In the genomic region with DNA sequence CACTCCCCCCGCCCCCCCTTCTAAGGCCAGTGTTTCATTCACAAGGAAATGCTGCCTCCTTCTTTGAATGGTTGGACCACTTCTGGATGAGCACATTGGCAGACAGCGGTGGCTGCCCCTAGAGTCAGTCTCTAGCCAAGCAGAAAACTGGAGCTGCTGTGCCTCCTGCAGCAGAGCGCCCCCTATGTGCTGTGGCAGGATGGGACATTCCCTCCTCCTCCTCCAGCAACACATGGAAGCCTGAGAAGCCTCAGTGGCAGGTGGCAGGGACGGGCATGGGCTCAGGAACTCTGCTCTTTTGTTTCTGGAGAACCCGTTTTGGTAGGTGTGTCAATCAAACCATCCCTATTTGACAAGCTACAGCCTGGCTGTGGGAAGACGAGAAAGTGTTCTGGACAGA, we compare ENCODE assay signal across 10 mouse cellular contexts. TPM values are rescaled to one million over a fixed set of nuclear protein-coding genes. Genes with fewer than 3 reads are reported as not detected.
DNase-seq lines count a peak whose midpoint lies in the region; ATAC-seq and TF ChIP-seq lines count a peak whose summit lies in the region.
"Had no signal": no experiment of that assay in that cellular context is flagged by ENCODE, and none has a peak within 500 bp of the region (broad histone marks: within the 10 kb centered on the region; RNA-seq: fewer than 3 reads in every experiment).

No protein-coding gene starts in this region.

- TF ChIP-seq POLR2A in thymus, adult 2 months (IDR thresholded peaks at IDR 0.05; ENCODE audit: control insufficient read depth, extremely low read depth, insufficient read depth, low read length, poor library complexity), result no peak

- H3K9ac ChIP-seq in heart, embryonic 13.5 days, result no peak overlapping the region
- no peak overlapping the region for H3K9ac ChIP-seq in intestine, postnatal 0 days (ENCODE audit: low read depth, low read length)
- no peak overlapping the region for H3K9ac ChIP-seq in hindbrain, embryonic 13.5 days

- 71% methylated on average over 6 of the region's 6 CpGs for WGBS in heart, embryonic 13.5 days
- WGBS in thymus, adult 2 months, result 92% methylated on average over 6 of the region's 6 CpGs
- WGBS in intestine, postnatal 0 days, result 78% methylated on average over 6 of the region's 6 CpGs
- 71% methylated on average over 6 of the region's 6 CpGs for WGBS in hindbrain, embryonic 13.5 days

- no peak overlapping the region for H3K4me3 ChIP-seq in heart, embryonic 13.5 days
- no peak overlapping the region for H3K4me3 ChIP-seq in thymus, adult 2 months (ENCODE audit: control insufficient read depth, insufficient read depth, low read length)
- no peak overlapping the region for H3K4me3 ChIP-seq in intestine, postnatal 0 days (ENCODE audit: low read depth, low read length)
- no peak overlapping the region for H3K4me3 ChIP-seq in hindbrain, embryonic 13.5 days

- DNase-seq in heart, postnatal 25 days (ENCODE audit: low spot score), result no peak
- peak; percentile 16 for DNase-seq in thymus, adult 2 months
- DNase-seq in thymus, adult 18-20 months, result no peak
- peak; percentile 68 for DNase-seq in thymus, postnatal 4 days
- DNase-seq in left cerebral cortex, postnatal 36 days (ENCODE audit: low spot score in 2 of 2), result no peak

- no peak for ATAC-seq in heart, embryonic 13.5 days (ENCODE audit: extremely low read depth, insufficient number of reproducible peaks, low FRiP score, low TSS enrichment)
- ATAC-seq in intestine, postnatal 0 days, result no peak
- no peak for ATAC-seq in hindbrain, embryonic 13.5 days (ENCODE audit: low FRiP score)

- peak overlapping the region; percentile 59 for H3K27ac ChIP-seq in heart, embryonic 13.5 days (replicated peaks)
- H3K27ac ChIP-seq in thymus, adult 2 months (ENCODE audit: control insufficient read depth, insufficient read depth, low read length), result no peak overlapping the region
- H3K27ac ChIP-seq in intestine, postnatal 0 days (ENCODE audit: low read depth, low read length), result no peak overlapping the region
- H3K27ac ChIP-seq in hindbrain, embryonic 13.5 days, result no peak overlapping the region

- H3K9me3 ChIP-seq in heart, embryonic 13.5 days, result no peaks in the 10 kb centered on the region
- no peaks in the 10 kb centered on the region for H3K9me3 ChIP-seq in intestine, postnatal 0 days (ENCODE audit: control insufficient read depth)
- no peaks in the 10 kb centered on the region for H3K9me3 ChIP-seq in hindbrain, embryonic 13.5 days

- H3K4me1 ChIP-seq in heart, embryonic 13.5 days, result peaks cover 96% of the 10 kb centered on the region
- H3K4me1 ChIP-seq in thymus, adult 2 months (replicated peaks; ENCODE audit: control insufficient read depth, insufficient read depth, low read length), result peaks cover 12% of the 10 kb centered on the region
- peaks cover 9% of the 10 kb centered on the region for H3K4me1 ChIP-seq in intestine, postnatal 0 days (replicated peaks; ENCODE audit: control insufficient read depth, insufficient read depth, low read length)
- H3K4me1 ChIP-seq in hindbrain, embryonic 13.5 days (replicated peaks), result peaks cover 66% of the 10 kb centered on the region

- H3K4me2 ChIP-seq in heart, embryonic 13.5 days, result no peak overlapping the region
- no peak overlapping the region for H3K4me2 ChIP-seq in intestine, postnatal 0 days (replicated peaks; ENCODE audit: low read depth)
- no peak overlapping the region for H3K4me2 ChIP-seq in hindbrain, embryonic 13.5 days

- intact Hi-C loops in heart, postnatal 25 days (cut with DNase I), result loop anchor here (5.0 kb wide), 1 partner anchor 57 kb away; no protein-coding TSS in a partner anchor
- intact Hi-C loops in left cerebral cortex, postnatal 36 days (cut with DNase I), result no loop called here

- no peaks in the 10 kb centered on the region; the same call in 1 of the 2 replicates for H3K36me3 ChIP-seq in heart, embryonic 13.5 days
- H3K36me3 ChIP-seq in thymus, adult 2 months (ENCODE audit: control insufficient read depth, insufficient read depth, low read length), result no peaks in the 10 kb centered on the region
- no peaks in the 10 kb centered on the region for H3K36me3 ChIP-seq in intestine, postnatal 0 days (ENCODE audit: control insufficient read depth, insufficient read depth)
- no peaks in the 10 kb centered on the region for H3K36me3 ChIP-seq in hindbrain, embryonic 13.5 days

- H3K27me3 ChIP-seq in heart, embryonic 13.5 days (replicated peaks), result no peaks in the 10 kb centered on the region
- H3K27me3 ChIP-seq in thymus, adult 2 months (ENCODE audit: control insufficient read depth, insufficient read depth, low read length), result no peaks in the 10 kb centered on the region
- no peaks in the 10 kb centered on the region for H3K27me3 ChIP-seq in intestine, postnatal 0 days (replicated peaks; ENCODE audit: control insufficient read depth, insufficient read depth, low read length)
- 0 out of 2 replicates have a peak, but pooled peaks cover 4% of the 10 kb centered on the region for H3K27me3 ChIP-seq in hindbrain, embryonic 13.5 days

- peak; percentile 56; the same call in 1 of the 2 replicates for TF ChIP-seq CTCF in thymus, adult 2 months (IDR thresholded peaks at IDR 0.05; ENCODE audit: borderline replicate concordance, control insufficient read depth, extremely low read depth, insufficient read depth, low read length, poor library complexity)
- TF ChIP-seq CTCF in intestine, postnatal 0 days (IDR thresholded peaks at IDR 0.05; ENCODE audit: low read depth), result peak; percentile 71

RNA-seq across cellular contexts. Expression of a gene that starts 5.8 kb away (rescaled TPM):
- 18.0 and 18.3 TPM in 2 replicates for polyA plus RNA-seq in heart, embryonic 13.5 days (2015; fragmentation: Nextera tagmentation; extraction: Ambion mirVana)
- total RNA-seq in heart, postnatal 25 days (2021), result 10 to 100 TPM; 32.0 to 37.0 TPM
- polyA plus RNA-seq in thymus, adult 2 months (2012; rRNA removed), result 11.5 TPM in 2 replicates
- polyA plus RNA-seq in intestine, postnatal 0 days (2015; fragmentation: Nextera tagmentation; extraction: Ambion mirVana), result 10.0 and 10.5 TPM in 2 replicates
- 100 to 1,000 TPM; 305 to 337 TPM for total RNA-seq in left cerebral cortex, postnatal 36 days (2021)
- polyA plus RNA-seq in hindbrain, embryonic 13.5 days (2015; fragmentation: Nextera tagmentation; extraction: Ambion mirVana), result 16.4 and 17.3 TPM in 2 replicates

RNA-seq across cellular contexts. Expression of a gene that starts 42.3 kb away (rescaled TPM):
- polyA plus RNA-seq in heart, embryonic 13.5 days (2015; fragmentation: Nextera tagmentation; extraction: Ambion mirVana), result 37.3 and 41.5 TPM in 2 replicates
- total RNA-seq in heart, postnatal 25 days (2021), result 1 to 10 TPM; 7.6 to 9.6 TPM
- polyA plus RNA-seq in thymus, adult 2 months (2012; rRNA removed), result 3.8 and 4.2 TPM in 2 replicates
- 17.0 and 18.4 TPM in 2 replicates for polyA plus RNA-seq in intestine, postnatal 0 days (2015; fragmentation: Nextera tagmentation; extraction: Ambion mirVana)
- total RNA-seq in left cerebral cortex, postnatal 36 days (2021), result 100 to 1,000 TPM; 115 to 130 TPM
- 275 and 285 TPM in 2 replicates for polyA plus RNA-seq in hindbrain, embryonic 13.5 days (2015; fragmentation: Nextera tagmentation; extraction: Ambion mirVana)

RNA-seq across cellular contexts. Expression of a gene that starts 44.8 kb away (rescaled TPM):
- polyA plus RNA-seq in heart, embryonic 13.5 days (2015; fragmentation: Nextera tagmentation; extraction: Ambion mirVana), result 0.27 and 0.47 TPM in 2 replicates
- under 1 TPM; 0.08 to 0.17 TPM for total RNA-seq in heart, postnatal 25 days (2021)
- 0.18 and 0.23 TPM in 2 replicates for polyA plus RNA-seq in thymus, adult 2 months (2012; rRNA removed)
- polyA plus RNA-seq in intestine, postnatal 0 days (2015; fragmentation: Nextera tagmentation; extraction: Ambion mirVana), result 1.1 and 1.5 TPM in 2 replicates
- total RNA-seq in left cerebral cortex, postnatal 36 days (2021), result 10 to 100 TPM; 59.1 to 81.6 TPM
- polyA plus RNA-seq in hindbrain, embryonic 13.5 days (2015; fragmentation: Nextera tagmentation; extraction: Ambion mirVana), result 0.55 and 0.71 TPM in 2 replicates

RNA-seq across cellular contexts. Expression of a gene that starts 44.9 kb away (rescaled TPM):
- not detected in 2 replicates for polyA plus RNA-seq in heart, embryonic 13.5 days (2015; fragmentation: Nextera tagmentation; extraction: Ambion mirVana)
- not detected for total RNA-seq in heart, postnatal 25 days (2021)
- polyA plus RNA-seq in thymus, adult 2 months (2012; rRNA removed), result not detected in 2 replicates
- polyA plus RNA-seq in intestine, postnatal 0 days (2015; fragmentation: Nextera tagmentation; extraction: Ambion mirVana), result not detected in 2 replicates
- 1 to 10 TPM; 2.6 to 3.4 TPM for total RNA-seq in left cerebral cortex, postnatal 36 days (2021)
- 0.28 TPM in 1 of 2 replicates, not detected in the other for polyA plus RNA-seq in hindbrain, embryonic 13.5 days (2015; fragmentation: Nextera tagmentation; extraction: Ambion mirVana)
- total RNA-seq: heart, postnatal 14 days had no signal

RNA-seq across cellular contexts. Expression of a gene that starts 54.6 kb away (rescaled TPM):
- not detected in 2 replicates for polyA plus RNA-seq in heart, embryonic 13.5 days (2015; fragmentation: Nextera tagmentation; extraction: Ambion mirVana)
- total RNA-seq in heart, postnatal 25 days (2021), result not detected
- not detected in 2 replicates for polyA plus RNA-seq in thymus, adult 2 months (2012; rRNA removed)
- polyA plus RNA-seq in intestine, postnatal 0 days (2015; fragmentation: Nextera tagmentation; extraction: Ambion mirVana), result not detected in 2 replicates
- total RNA-seq in left cerebral cortex, postnatal 36 days (2021), result not detected
- not detected in 2 replicates for polyA plus RNA-seq in hindbrain, embryonic 13.5 days (2015; fragmentation: Nextera tagmentation; extraction: Ambion mirVana)
- total RNA-seq: heart, postnatal 14 days had no signal
- polyA plus RNA-seq: liver, embryonic 16.5 days had no signal

Comparison
In these comparisons a context has a peak if more than half of its experiments do, and no peak if none do; other contexts are left out.
1. DNase-seq: peak in thymus, adult 2 months (single experiment) and thymus, postnatal 4 days (single experiment); none in heart, postnatal 25 days (single experiment), thymus, adult 18-20 months (0 of 2) and left cerebral cortex, postnatal 36 days (0 of 2).